Mouse (Mus musculus) limb, embryonic 10.5 days (tissue): ENCODE measurements around the gene Gm20809. TPM values are rescaled to one million over a fixed set of nuclear protein-coding genes. Genes with fewer than 3 reads are reported as not detected.
"Not testable (repeated sequence)": the region's sequence is repeated elsewhere in the genome, so short reads cannot be mapped to it uniquely, and the experiment has no call there.

Experiments
- DNase-seq: peaks from one replicate; pipeline ENCODE4 v3.0.0-alpha.2; 2017; ENCODE audit warnings: low spot score
- H3K27ac ChIP-seq: fragments of 300-500 bp; sonication (generic); 2 replicates; pipeline ENCODE4 v1.5.1; 2016; ENCODE audit warnings: mild to moderate bottlenecking
- H3K27me3 ChIP-seq: fragments of 300-500 bp; sonication (generic); 2 replicates; pipeline ENCODE4 v1.6.1; 2016; ENCODE audit warnings: low read depth, mild to moderate bottlenecking; ENCODE audit not compliant: poor library complexity, severe bottlenecking
- H3K36me3 ChIP-seq: fragments of 300-500 bp; sonication (generic); 2 replicates; pipeline ENCODE4 v1.6.1; 2016; ENCODE audit warnings: mild to moderate bottlenecking, moderate library complexity
- H3K4me1 ChIP-seq: fragments of 300-500 bp; sonication (generic); 2 replicates; pipeline ENCODE4 v1.6.1; 2016
- H3K4me3 ChIP-seq: fragments of 300-500 bp; sonication (generic); 2 replicates; pipeline ENCODE4 v1.5.1; 2016; ENCODE audit warnings: mild to moderate bottlenecking, moderate library complexity
- H3K9me3 ChIP-seq: fragments of 300-500 bp; sonication (generic); replicated peaks from 2 replicates; pipeline ENCODE4 v1.6.1; 2016; ENCODE audit warnings: mild to moderate bottlenecking
- WGBS: fragments of 180-500 bp; shearing (Covaris S2); methylation state at CpG from one replicate; pipeline ENCODE4 v1.1.7; 2016; 5-methylcytosine and 5-hydroxymethylcytosine counted together
- polyA plus RNA-seq: library from polyadenylated mRNA; unstranded; fragments of >200 nt; fragmentation: Nextera tagmentation; extraction: Ambion mirVana; gene quantifications from 2 replicates; pipeline ENCODE4 v1.2.1, GENCODE M21; 2016

Gene Gm20809
- polyA plus RNA-seq, result not detected in 2 replicates

GRCm38 (mm10) chrY:24454757-24455156, at the start of gene Gm20809:
Gm20809 (plus strand) TSS chrY:24455057.
- not testable (repeated sequence) for DNase-seq, H3K4me3 ChIP-seq, H3K4me1 ChIP-seq, H3K36me3 ChIP-seq, H3K27ac ChIP-seq, H3K27me3 ChIP-seq, H3K9me3 ChIP-seq
- whole genome bisulfite sequencing, result no CpG with 5 or more reads among the region's 3 CpGs
